Mouse (Mus musculus): ENCODE measurements around the gene Chpf.

The Chpf gene

GRCm38 (mm10) chr1:75458025-75458788 is 20.9 kb downstream of the Chpf start:
- DNase-seq (ENCODE audit: low spot score in 2 of 2): no peak

- DNase-seq (ENCODE audit: low spot score in 2 of 2): no peak
Measured at GRCm38 (mm10) chr1:75457710-75458024, 21.4 kb downstream of the Chpf start.

- no peak for DNase-seq (ENCODE audit: low spot score in 2 of 2)
Measured at GRCm38 (mm10) chr1:75456746-75457564, 22.2 kb downstream of the Chpf start.

GRCm38 (mm10) chr1:75455948-75456347 is 23.2 kb downstream of the Chpf start:
- no peak for DNase-seq (ENCODE audit: low spot score in 2 of 2)

GRCm38 (mm10) chr1:75455433-75455832 is 23.7 kb downstream of the Chpf start:
- DNase-seq (ENCODE audit: low spot score in 2 of 2): no peak

- no peak for DNase-seq (ENCODE audit: low spot score in 2 of 2)
Measured at GRCm38 (mm10) chr1:75451900-75452299, 27.2 kb downstream of the Chpf start.

GRCm38 (mm10) chr1:75450314-75451005 is 28.6 kb downstream of the Chpf start, which contains the start of gene Asic4:
TSS of gene Asic4 (plus strand) at chr1:75450436.
- no peak for DNase-seq (ENCODE audit: low spot score in 2 of 2)

GRCm38 (mm10) chr1:75449377-75450135 is 29.6 kb downstream of the Chpf start:
- no peak for DNase-seq (ENCODE audit: low spot score in 2 of 2)

GRCm38 (mm10) chr1:75448937-75449336 is 30.2 kb downstream of the Chpf start:
- DNase-seq (ENCODE audit: low spot score in 2 of 2): no peak

GRCm38 (mm10) chr1:75448052-75448431 is 31.1 kb downstream of the Chpf start:
- DNase-seq (ENCODE audit: low spot score in 2 of 2): no peak

- no peak for DNase-seq (ENCODE audit: low spot score in 2 of 2)
Measured at GRCm38 (mm10) chr1:75447265-75448051, 31.6 kb downstream of the Chpf start.

GRCm38 (mm10) chr1:75446656-75447055 is 32.5 kb downstream of the Chpf start:
- no peak for DNase-seq (ENCODE audit: low spot score in 2 of 2)

- DNase-seq (ENCODE audit: low spot score in 2 of 2): peak; percentile 56 to 72
Measured at GRCm38 (mm10) chr1:75445751-75446611, 33.1 kb downstream of the Chpf start.

GRCm38 (mm10) chr1:75445141-75445701 is 33.9 kb downstream of the Chpf start:
- DNase-seq (ENCODE audit: low spot score in 2 of 2): no peak

GRCm38 (mm10) chr1:75444208-75444607 is 34.9 kb downstream of the Chpf start:
- no peak for DNase-seq (ENCODE audit: low spot score in 2 of 2)

- DNase-seq (ENCODE audit: low spot score in 2 of 2): no peak
Measured at GRCm38 (mm10) chr1:75443247-75444024, 35.7 kb downstream of the Chpf start.

GRCm38 (mm10) chr1:75442811-75443210 is 36.3 kb downstream of the Chpf start:
- DNase-seq (ENCODE audit: low spot score in 2 of 2): no peak

GRCm38 (mm10) chr1:75442171-75442570 is 36.9 kb downstream of the Chpf start:
- no peak for DNase-seq (ENCODE audit: low spot score in 2 of 2)

- DNase-seq (ENCODE audit: low spot score in 2 of 2): no peak
Measured at GRCm38 (mm10) chr1:75441471-75441996, 37.6 kb downstream of the Chpf start.
